Mouse (Mus musculus) frontal cortex, adult (tissue): Measurements from ENCODE around the gene Dhdh.
A peak's percentile ranks its signal among the peaks of the same experiment; 100 is the strongest.

Experiments used
- ATAC-seq: cut with Nextera tagmentation; 2 replicates; pipeline ENCODE4 v1.9.2; 2017; ENCODE audit warnings: mild to moderate bottlenecking, moderate library complexity, mixed read lengths; ENCODE audit not compliant: low TSS enrichment

Dhdh gene

DNA sequence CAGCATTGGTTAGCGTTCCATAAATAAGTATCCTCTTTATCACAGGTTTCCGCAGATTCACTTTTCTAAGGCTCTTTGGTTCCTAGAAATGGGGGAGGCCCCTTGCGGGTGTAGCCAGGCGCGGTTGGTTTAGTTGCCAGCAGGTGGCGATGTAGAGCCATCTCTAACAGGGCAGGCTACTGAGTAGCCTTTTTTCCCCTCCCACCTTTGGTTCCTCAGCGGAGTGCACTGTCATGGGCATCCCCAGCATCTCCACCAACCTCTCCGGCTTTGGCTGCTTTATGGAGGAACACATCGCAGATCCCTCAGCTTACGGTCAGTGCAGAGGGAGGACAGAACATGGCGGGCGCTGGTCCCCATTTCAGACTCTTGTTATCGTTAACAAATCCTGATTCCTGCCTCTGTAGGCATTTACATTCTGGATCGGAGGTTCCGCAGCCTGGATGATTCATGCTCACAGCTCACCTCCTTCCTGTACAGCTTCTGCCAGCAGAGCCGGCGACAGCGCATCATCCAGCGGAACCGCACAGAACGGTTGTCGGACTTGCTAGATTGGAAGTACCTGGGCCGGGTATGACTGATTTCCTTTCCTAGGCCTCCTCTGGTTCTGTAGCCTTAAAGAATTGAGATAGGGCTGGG, 37.1 kb downstream of the Dhdh start:
- peak; percentile 82 for ATAC-seq

DNA sequence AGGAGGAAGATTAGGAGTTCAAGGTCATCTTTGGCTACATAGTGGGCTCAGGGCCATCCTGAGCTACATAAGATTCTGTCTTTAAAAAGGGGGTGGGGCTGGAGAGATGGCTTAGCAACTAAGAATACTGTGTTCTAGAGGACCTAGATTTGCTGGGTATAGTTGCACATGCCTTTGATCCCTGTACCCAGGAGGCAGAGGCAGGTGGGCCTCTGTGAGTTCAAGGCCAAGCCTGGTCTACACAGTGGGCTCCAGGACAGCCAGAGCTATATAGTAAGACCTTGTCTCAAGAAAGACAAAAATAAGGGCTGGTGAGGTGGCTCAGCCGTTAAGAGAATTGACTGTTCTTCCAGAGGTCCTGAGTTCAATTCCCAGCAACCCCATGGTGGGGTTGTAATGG, 38.6 kb downstream of the Dhdh start:
- no peak for ATAC-seq

GRCm38 (mm10) chr7:45447325-45447990, 41.1 kb downstream of the Dhdh start:
- ATAC-seq: no peak

- ATAC-seq: no peak
Measured at GRCm38 (mm10) chr7:45446589-45446988, 42.0 kb downstream of the Dhdh start.

GRCm38 (mm10) chr7:45443526-45444420, 44.8 kb downstream of the Dhdh start:
- no peak for ATAC-seq

GRCm38 (mm10) chr7:45437521-45438276, 50.9 kb downstream of the Dhdh start, which contains the start of gene Ruvbl2:
Gene Ruvbl2 (minus strand): TSS chr7:45438096.
- ATAC-seq: no peak

DNA sequence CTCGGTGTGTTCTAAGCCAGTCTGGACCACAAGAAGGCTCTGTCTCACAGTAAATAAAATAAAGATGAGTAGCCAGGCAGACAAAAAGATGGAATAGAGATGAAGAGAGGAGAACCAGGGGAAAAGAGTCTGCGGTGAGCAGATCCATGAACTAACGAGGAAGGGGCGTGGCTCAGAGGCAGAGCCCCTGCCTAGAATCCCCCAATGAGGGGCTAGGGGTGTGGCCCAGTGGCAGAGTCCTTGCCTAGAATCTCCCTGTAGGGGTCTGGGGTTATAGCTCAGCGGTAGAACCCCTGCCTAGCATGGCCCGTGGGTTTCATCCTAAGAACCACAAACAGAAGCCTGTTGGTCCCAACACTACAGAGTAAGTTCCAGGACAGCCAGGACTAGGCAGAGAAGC, 51.6 kb downstream of the Dhdh start:
- no peak for ATAC-seq

DNA sequence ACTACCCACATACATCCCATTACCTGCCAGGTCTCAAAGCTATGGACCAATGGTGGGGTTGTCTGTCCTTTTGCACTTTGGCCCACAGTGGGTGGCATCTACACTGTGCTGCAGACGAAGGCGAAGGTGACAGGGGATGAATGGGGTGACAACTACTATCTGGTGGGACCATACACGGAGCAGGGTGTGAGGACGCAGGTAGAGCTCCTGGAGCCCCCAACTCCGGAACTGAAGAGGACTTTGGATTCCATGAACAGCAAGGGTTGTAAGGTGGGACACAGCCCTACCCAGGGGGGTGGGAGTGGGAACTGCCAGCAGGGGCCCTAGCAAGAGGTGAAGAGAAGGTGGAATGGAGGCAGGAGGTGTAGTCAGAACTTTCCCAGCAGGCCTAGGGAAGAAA, 52.2 kb downstream of the Dhdh start:
- ATAC-seq: no peak

DNA sequence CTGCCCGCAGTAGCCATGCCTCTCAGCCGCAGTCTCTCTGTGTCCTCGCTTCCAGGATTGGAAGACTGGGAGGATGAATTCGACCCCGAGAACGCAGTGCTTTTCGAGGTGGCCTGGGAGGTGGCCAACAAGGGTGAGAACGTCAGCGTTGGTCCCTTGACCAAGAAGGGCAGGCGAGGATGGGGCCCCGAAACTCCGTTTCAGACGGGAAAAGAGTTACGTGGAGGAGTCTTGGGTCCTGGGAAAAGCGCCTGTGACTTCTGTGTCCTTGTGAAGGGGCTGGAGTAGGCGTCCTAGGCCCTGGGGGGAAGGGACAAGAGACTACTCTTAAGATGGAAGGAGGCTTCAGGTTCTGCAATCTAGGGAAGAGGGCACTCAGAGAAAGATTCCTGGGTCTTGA, 53.6 kb downstream of the Dhdh start:
- 0 out of 2 replicates have a peak, but pooled peaks have one; percentile 7 for ATAC-seq

GRCm38 (mm10) chr7:45434203-45435015, 54.2 kb downstream of the Dhdh start, which contains the start of gene Gys1:
Gene Gys1 (plus strand): TSS chr7:45434844.
- ATAC-seq: peak; percentile 90

GRCm38 (mm10) chr7:45433835-45434202, 54.8 kb downstream of the Dhdh start:
- no peak for ATAC-seq

- no peak for ATAC-seq
Measured at GRCm38 (mm10) chr7:45426556-45426955, 62.0 kb downstream of the Dhdh start.

- no peak for ATAC-seq
Measured at GRCm38 (mm10) chr7:45421194-45421593, 67.4 kb downstream of the Dhdh start.
